Mouse (Mus musculus) stomach, postnatal 0 days (tissue): ENCODE measurements around the gene Hbb-bh2.

ENCODE experiments used
- CTCF ChIP-seq: IDR thresholded peaks from 2 replicates; pipeline ENCODE4 v1.5.1; 2016; ENCODE audit warnings: antibody characterized with exemption, low read depth, mild to moderate bottlenecking, moderate library complexity
- EP300 ChIP-seq: optimal IDR thresholded peaks from 2 replicates; pipeline ENCODE3; 2016; ENCODE audit warnings: antibody characterized with exemption

- no peak for TF ChIP-seq CTCF
- no peak for TF ChIP-seq EP300
Observed at GRCm38 (mm10) chr7:103824597-103824996, 15.7 kb downstream of the Hbb-bh2 start.
